Mouse (Mus musculus) neutrophil, adult 5-6 weeks (primary cell): ENCODE data around the gene Ankrd40. TPM values are rescaled to one million over a fixed set of nuclear protein-coding genes. Genes with fewer than 3 reads are reported as not detected.

Source experiments
- ATAC-seq: fragments of 151-379, 151-347 bp; 2 replicates; pipeline ENCODE4 v1.8.0; 2017; ENCODE audit warnings: mild to moderate bottlenecking, moderate TSS enrichment; ENCODE audit not compliant: insufficient number of reproducible peaks, poor library complexity, low FRiP score, severe bottlenecking; ENCODE audit errors: extremely low read depth
- total RNA-seq: library from RNA; stranded (forward); fragments of 200-1000 nt; gene quantifications from 2 replicates; pipeline ENCODE4 v1.2.3, GENCODE M21; 2017

Gene Ankrd40
- total RNA-seq = 68.3 and 73.1 TPM in 2 replicates

- ATAC-seq = peak; percentile 80
Observed at GRCm38 (mm10) chr11:94327693-94328643, at the start of gene Ankrd40. Gene Ankrd40 (plus strand): TSS chr11:94328001.

- no peak for ATAC-seq
Observed at GRCm38 (mm10) chr11:94281199-94282181, 46.3 kb upstream of the Ankrd40 start, which contains the start of gene Gm21885. Gene Gm21885 (plus strand): TSS chr11:94281873.

GRCm38 (mm10) chr11:94282291-94282690, 45.5 kb upstream of the Ankrd40 start:
- ATAC-seq = no peak

GRCm38 (mm10) chr11:94283536-94284099, 44.2 kb upstream of the Ankrd40 start:
- ATAC-seq = no peak

DNA sequence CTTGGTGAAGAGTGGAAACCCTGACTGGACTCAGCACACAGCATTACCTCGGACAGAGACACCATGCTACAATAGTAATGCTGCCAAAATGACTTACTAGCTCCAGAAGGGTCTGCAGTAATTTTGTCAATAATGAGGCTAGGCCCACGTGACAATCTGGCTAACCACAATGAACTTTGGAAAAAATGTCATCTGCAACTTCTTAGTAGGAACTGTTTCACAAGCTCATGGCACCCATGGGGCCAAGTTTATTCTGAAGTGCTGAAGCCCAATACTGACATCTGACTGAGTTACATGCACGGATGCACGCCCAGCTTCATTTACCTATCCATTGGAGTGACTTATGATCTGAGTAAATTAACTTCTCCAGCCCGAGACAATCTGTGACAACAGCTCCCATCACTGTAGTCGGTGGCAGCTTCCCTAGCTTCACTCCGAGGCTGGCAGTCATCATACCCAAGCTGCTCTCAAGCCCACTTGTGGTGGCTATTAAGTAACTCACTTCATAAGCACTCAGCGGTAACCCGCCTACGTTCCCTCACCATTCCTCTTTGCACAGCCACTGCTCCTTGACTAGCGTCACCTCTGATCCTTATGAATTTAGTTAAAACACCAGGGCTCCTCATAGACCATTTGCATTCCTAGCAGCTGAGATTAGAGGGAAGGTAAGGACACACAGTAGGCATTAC, 41.8 kb upstream of the Ankrd40 start:
- no peak for ATAC-seq

DNA sequence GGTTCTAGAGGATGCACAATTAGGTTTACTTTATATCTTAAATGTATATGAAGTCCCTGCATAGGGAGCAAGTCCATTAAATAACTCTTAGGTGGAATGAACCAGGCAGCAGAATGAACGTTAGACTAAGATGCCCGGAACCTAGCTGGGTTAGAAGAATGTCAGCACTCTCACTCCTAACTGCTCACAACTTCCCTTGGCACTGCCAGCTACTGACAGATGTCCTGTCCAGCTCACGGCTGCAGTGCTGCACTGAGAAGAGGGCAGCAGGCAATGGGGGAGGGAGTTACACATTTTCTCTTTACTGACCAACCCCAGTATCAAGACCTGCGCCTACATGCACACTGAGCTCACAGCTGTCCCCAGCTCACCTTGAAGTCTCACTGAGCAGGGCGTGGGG, 40.7 kb upstream of the Ankrd40 start:
- no peak for ATAC-seq

- ATAC-seq = no peak
Observed at GRCm38 (mm10) chr11:94290062-94290740, 37.6 kb upstream of the Ankrd40 start.

GRCm38 (mm10) chr11:94294996-94295845, 32.6 kb upstream of the Ankrd40 start:
- no peak for ATAC-seq

DNA sequence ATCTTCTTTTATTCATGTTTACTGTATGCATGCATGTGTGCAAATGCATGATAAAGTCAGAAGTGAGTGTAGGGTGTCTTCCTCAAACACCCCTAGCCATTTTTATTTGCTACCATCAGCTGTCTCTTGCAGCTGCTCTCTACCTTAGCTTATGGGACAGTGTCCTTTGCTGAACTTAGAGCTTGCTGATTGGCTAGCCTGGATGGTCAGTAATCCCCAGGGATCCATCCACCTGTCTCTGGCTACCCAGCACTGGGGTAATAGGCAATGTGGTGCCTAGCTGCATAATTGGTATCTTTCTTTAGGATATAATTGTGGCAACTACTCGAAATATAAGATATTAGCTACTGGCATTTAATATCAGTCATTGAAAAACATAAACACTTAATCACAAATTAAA, 15.1 kb upstream of the Ankrd40 start:
- ATAC-seq = no peak

DNA sequence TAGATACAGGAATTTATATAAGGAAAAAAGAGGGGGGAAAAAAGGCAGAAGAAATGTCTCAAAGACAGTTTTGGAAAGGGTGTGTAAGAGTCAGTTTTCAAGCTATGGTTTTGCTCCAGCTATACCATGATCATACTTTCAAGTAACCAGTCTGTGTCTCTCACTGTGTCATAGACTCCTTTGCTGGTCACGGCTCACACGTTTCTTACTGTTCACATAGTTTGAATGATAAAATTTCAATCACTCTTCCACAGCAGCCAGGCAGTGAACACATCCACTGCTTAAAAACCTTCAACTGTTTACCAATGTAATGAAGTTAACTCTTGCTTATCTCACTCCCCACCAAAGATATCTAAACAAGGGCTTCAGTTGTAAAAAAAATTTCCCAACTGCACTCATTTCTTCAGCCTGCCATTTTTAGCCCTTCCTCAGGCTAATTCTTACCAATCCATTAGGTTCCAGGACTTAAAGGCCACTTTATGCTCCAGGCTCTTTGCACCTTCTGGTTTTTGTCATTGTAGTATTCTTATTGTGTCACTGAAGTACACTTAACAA, 13.6 kb upstream of the Ankrd40 start:
- no peak for ATAC-seq

DNA sequence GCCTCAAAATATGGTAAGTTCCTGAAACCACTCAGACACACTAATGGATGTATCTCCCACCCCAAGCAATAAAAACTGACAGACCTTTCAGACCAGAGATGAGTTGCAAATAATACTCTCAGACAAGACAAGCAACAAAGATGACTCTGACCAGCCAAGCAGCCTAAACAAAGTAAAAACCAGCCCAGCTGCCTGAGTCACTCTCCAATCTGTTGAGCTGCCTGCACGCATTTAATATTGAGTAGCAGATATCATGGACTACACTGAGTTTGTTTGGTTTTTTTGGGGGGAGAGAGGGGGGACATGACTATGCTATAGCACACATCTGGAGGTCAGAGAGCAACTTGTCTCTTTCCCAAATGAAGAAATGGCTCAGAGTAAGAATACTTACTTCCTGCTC, 12.5 kb upstream of the Ankrd40 start:
- no peak for ATAC-seq

GRCm38 (mm10) chr11:94316528-94316927, 11.3 kb upstream of the Ankrd40 start:
- ATAC-seq = no peak

- ATAC-seq = no peak
Observed at GRCm38 (mm10) chr11:94317014-94317413, 10.8 kb upstream of the Ankrd40 start.

DNA sequence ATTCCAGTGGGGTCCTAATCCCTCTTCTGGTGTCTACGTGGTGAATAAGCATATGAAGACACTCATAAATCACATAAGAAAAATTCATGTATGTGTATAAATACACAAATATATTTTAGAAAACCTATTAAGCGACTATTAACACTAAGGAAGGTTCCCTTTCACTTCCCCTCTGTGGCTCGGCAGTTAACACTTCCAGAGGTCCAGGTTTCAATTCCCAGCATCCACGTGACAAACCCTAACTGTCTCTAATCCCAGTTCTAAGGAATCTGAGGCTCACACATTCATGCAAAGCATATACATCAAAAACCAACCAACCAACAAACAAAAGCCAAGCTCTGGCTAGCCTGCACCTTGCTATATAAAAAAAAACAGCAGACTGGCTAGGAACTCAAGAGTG, 10.3 kb upstream of the Ankrd40 start:
- ATAC-seq = no peak

- no peak for ATAC-seq
Observed at GRCm38 (mm10) chr11:94318056-94318455, 9.7 kb upstream of the Ankrd40 start.

- peak; percentile 34 for ATAC-seq
Observed at GRCm38 (mm10) chr11:94320969-94321930, 6.6 kb upstream of the Ankrd40 start.
